Mouse (Mus musculus) ovary, adult 2 months (tissue): ENCODE results near the gene Prl3a1. TPM values are rescaled to one million over a fixed set of nuclear protein-coding genes. Genes with fewer than 3 reads are reported as not detected.

Experiments
- polyA plus RNA-seq: library from polyadenylated mRNA; depleted of rRNA; stranded (reverse); fragments of >200 nt; gene quantifications from 2 replicates; pipeline ENCODE4 v1.2.3, GENCODE M21; 2012; rRNA removed

Gene Prl3a1
- not detected in 2 replicates for polyA plus RNA-seq

GRCm38 (mm10) chr13:27259136-27259535 is at the start of gene Prl3a1:
Gene Prl3a1, plus strand, starts transcription at chr13:27259436.

GRCm38 (mm10) chr13:27241547-27241946 is 17.7 kb upstream of the Prl3a1 start, which contains the start of gene Prl3b1:
Gene Prl3b1, plus strand, starts transcription at chr13:27241847.

GRCm38 (mm10) chr13:27312334-27313225 is 53.3 kb downstream of the Prl3a1 start, which contains the start of gene Prl6a1:
Gene Prl6a1, plus strand, starts transcription at chr13:27312627.

Other genes starting within 250 kb of the Prl3a1 start
- gene Prl, start 201.9 kb upstream of the Prl3a1 start, polyA plus RNA-seq, result not detected in 2 replicates
- not detected in 2 replicates for gene Prl3d1, start 165.2 kb upstream of the Prl3a1 start, polyA plus RNA-seq
- not detected in 2 replicates for gene Prl3d2, start 137.7 kb upstream of the Prl3a1 start, polyA plus RNA-seq
- gene Prl3d3, start 102.6 kb upstream of the Prl3a1 start, polyA plus RNA-seq, result not detected in 2 replicates
- gene Prl3c1, start 62.8 kb upstream of the Prl3a1 start, polyA plus RNA-seq, result not detected in 2 replicates
- not detected in 2 replicates for gene Prl3b1, start 17.6 kb upstream of the Prl3a1 start, polyA plus RNA-seq
- not detected in 2 replicates for gene Prl6a1, start 53.2 kb downstream of the Prl3a1 start, polyA plus RNA-seq
- not detected in 2 replicates for gene Prl8a2, start 86.2 kb downstream of the Prl3a1 start, polyA plus RNA-seq
- not detected in 2 replicates for gene Prl2b1, start 131.4 kb downstream of the Prl3a1 start, polyA plus RNA-seq
- gene Prl8a6, start 179.3 kb downstream of the Prl3a1 start, polyA plus RNA-seq, result not detected in 2 replicates